Mouse (Mus musculus) forebrain, postnatal 0 days (tissue): Measurements from ENCODE around the gene Amn1. TPM values are rescaled to one million over a fixed set of nuclear protein-coding genes. Genes with fewer than 3 reads are reported as not detected.
"Not testable (repeated sequence)": the region's sequence is repeated elsewhere in the genome, so short reads cannot be mapped to it uniquely, and the experiment has no call there.

ENCODE experiments used
- ATAC-seq: fragments of 200-750 bp; cut with Nextera tagmentation; 2 replicates; pipeline ENCODE4 v1.8.0; 2017; ENCODE audit warnings: mild to moderate bottlenecking, moderate library complexity
- DNase-seq: peaks from one replicate; pipeline ENCODE4 v3.0.0-alpha.2; 2015
- H3K27ac ChIP-seq: fragments of 300-500 bp; sonication (generic); 2 replicates; pipeline ENCODE4 v1.5.1; 2014; ENCODE audit warnings: low read depth, mild to moderate bottlenecking, antibody characterized with exemption, low read length, moderate library complexity, mixed read lengths
- H3K27me3 ChIP-seq: fragments of 300-500 bp; sonication (generic); 2 replicates; pipeline ENCODE4 v1.6.1; 2014; ENCODE audit warnings: mild to moderate bottlenecking, low read length, mixed read lengths; ENCODE audit not compliant: insufficient read depth
- H3K36me3 ChIP-seq: fragments of 300-500 bp; sonication (generic); 2 replicates; pipeline ENCODE4 v1.6.1; 2014; ENCODE audit warnings: mild to moderate bottlenecking, moderate library complexity; ENCODE audit not compliant: insufficient read depth
- H3K4me1 ChIP-seq: fragments of 300-500 bp; sonication (generic); 2 replicates; pipeline ENCODE4 v1.6.1; 2014; ENCODE audit warnings: antibody characterized with exemption; ENCODE audit not compliant: insufficient read depth
- H3K4me2 ChIP-seq: fragments of 300-500 bp; sonication (generic); 2 replicates; pipeline ENCODE4 v1.6.1; 2014; ENCODE audit warnings: low read depth, mild to moderate bottlenecking, moderate library complexity
- H3K4me3 ChIP-seq: fragments of 300-500 bp; sonication (generic); 2 replicates; pipeline ENCODE4 v1.5.1; 2014; ENCODE audit warnings: low read depth, low read length, mixed read lengths
- H3K9ac ChIP-seq: fragments of 300-500 bp; sonication (generic); 2 replicates; pipeline ENCODE4 v1.6.1; 2014; ENCODE audit warnings: mild to moderate bottlenecking
- H3K9me3 ChIP-seq: fragments of 300-500 bp; sonication (generic); 2 replicates; pipeline ENCODE4 v1.6.1; 2016; ENCODE audit warnings: low read length
- CTCF ChIP-seq: sonication (generic); IDR thresholded peaks from 2 replicates; pipeline ENCODE4 v1.5.1; 2016; ENCODE audit warnings: antibody characterized with exemption, control low read depth, low read depth
- WGBS: fragments of 180-500 bp; shearing (Covaris S2); extraction: QIAGEN DNeasy Blood & Tissue Kit; methylation state at CpG from one replicate; pipeline ENCODE4 v1.1.7; 2014; 5-methylcytosine and 5-hydroxymethylcytosine counted together
- polyA plus RNA-seq: library from polyadenylated mRNA; unstranded; fragments of >200 nt; fragmentation: Nextera tagmentation; extraction: Ambion mirVana; gene quantifications from 2 replicates; pipeline ENCODE4 v1.2.1, GENCODE M21; 2015
- total RNA-seq: library from RNA; depleted of rRNA; stranded (reverse); fragments of >200 nt; gene quantifications from 2 replicates; pipeline ENCODE4 v1.2.3, GENCODE M21; 2014

The Amn1 gene
- total and polyA plus RNA-seq, 2 experiments from 2014 or later, result 64.8 to 101 TPM

- 31% methylated on average over 5 of the region's 5 CpGs for WGBS
- peak; percentile 77 for ATAC-seq
- peak; percentile 65 for TF ChIP-seq CTCF
Observed at GRCm38 (mm10) chr6:149132311-149133077, 56.0 kb downstream of the Amn1 start.

DNA sequence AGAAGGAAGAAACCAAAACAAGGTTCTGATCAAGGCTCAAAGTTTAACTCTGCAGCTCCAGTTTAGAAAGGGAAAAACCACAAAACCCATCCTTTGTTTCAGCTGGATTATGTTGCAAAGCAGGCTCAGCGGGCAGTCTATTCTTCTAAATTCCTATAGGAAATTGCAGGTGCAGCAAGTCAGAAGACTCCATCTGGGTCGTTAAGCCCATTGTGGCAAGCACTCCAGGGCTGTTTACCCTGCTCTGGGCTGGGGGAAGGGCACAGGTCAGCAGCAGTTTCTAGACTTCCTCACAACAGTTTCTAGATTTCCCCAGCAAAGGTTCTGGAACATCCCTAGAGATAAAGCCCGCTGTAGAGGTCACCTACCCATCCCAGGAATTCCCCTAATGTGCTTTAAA lies 57.4 kb downstream of the Amn1 start:
- no peak overlapping the region for H3K9ac ChIP-seq
- no peak for DNase-seq
- H3K4me3 ChIP-seq, result no peak overlapping the region
- ATAC-seq, result no peak
- H3K4me1 ChIP-seq, result no peaks in the 10 kb centered on the region
- H3K27ac ChIP-seq, result no peak overlapping the region
- H3K36me3 ChIP-seq, result no peaks in the 10 kb centered on the region
- H3K4me2 ChIP-seq, result no peak overlapping the region
- H3K27me3 ChIP-seq, result no peaks in the 10 kb centered on the region
- TF ChIP-seq CTCF, result no peak
- no peaks in the 10 kb centered on the region for H3K9me3 ChIP-seq
- 6% methylated on average over 3 of the region's 3 CpGs for WGBS

More at GRCm38 (mm10) chr6:149132311-149133077, 56.0 kb downstream of the Amn1 start:
- no peak overlapping the region for H3K4me3 ChIP-seq
- no peak overlapping the region for H3K9ac ChIP-seq
- H3K27me3 ChIP-seq, result no peaks in the 10 kb centered on the region
- H3K36me3 ChIP-seq, result no peaks in the 10 kb centered on the region
- no peaks in the 10 kb centered on the region for H3K9me3 ChIP-seq
- H3K4me1 ChIP-seq, result no peaks in the 10 kb centered on the region
- no peak overlapping the region for H3K27ac ChIP-seq
- H3K4me2 ChIP-seq, result no peak overlapping the region
- peak; percentile 71 for DNase-seq

- 78% methylated on average over 8 of the region's 8 CpGs for WGBS
- not testable (repeated sequence) for H3K4me3 ChIP-seq, H3K9me3 ChIP-seq, ATAC-seq, H3K4me2 ChIP-seq, H3K36me3 ChIP-seq, DNase-seq, H3K27me3 ChIP-seq, H3K27ac ChIP-seq, H3K4me1 ChIP-seq, H3K9ac ChIP-seq
Observed at GRCm38 (mm10) chr6:149129870-149130269, 58.6 kb downstream of the Amn1 start, which contains the start of gene Gm10203. TSS of gene Gm10203 (plus strand) at chr6:149130170.

DNA sequence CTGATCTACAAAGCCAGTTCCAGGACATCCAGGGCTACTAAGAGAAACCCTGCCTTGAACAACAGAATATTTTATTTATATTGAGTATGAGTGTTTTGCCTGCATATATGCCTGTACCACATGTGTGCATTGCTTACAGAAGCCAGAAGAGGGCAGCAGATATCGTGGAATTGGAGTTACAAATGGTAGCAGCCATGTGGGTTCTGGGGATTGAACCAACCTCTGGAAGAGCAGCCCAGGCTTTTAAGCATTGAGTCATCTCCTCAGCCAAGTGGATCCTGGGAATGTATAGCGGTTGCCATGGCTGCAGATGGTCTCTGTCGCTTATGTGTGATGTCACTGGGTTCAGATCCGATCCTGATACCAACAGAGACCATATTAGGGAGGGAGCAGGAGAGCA lies 61.8 kb downstream of the Amn1 start:
- H3K4me3 ChIP-seq, result no peak overlapping the region
- peak; percentile 18 for DNase-seq
- WGBS, result 63% methylated on average over 4 of the region's 4 CpGs
- no peaks in the 10 kb centered on the region for H3K27me3 ChIP-seq
- H3K4me1 ChIP-seq, result no peaks in the 10 kb centered on the region
- no peaks in the 10 kb centered on the region for H3K36me3 ChIP-seq
- no peak overlapping the region for H3K4me2 ChIP-seq
- H3K9ac ChIP-seq, result no peak overlapping the region
- peak; percentile 47 for TF ChIP-seq CTCF
- ATAC-seq, result peak; percentile 40; the same call in 1 of the 2 replicates
- no peaks in the 10 kb centered on the region for H3K9me3 ChIP-seq
- H3K27ac ChIP-seq, result no peak overlapping the region

DNA sequence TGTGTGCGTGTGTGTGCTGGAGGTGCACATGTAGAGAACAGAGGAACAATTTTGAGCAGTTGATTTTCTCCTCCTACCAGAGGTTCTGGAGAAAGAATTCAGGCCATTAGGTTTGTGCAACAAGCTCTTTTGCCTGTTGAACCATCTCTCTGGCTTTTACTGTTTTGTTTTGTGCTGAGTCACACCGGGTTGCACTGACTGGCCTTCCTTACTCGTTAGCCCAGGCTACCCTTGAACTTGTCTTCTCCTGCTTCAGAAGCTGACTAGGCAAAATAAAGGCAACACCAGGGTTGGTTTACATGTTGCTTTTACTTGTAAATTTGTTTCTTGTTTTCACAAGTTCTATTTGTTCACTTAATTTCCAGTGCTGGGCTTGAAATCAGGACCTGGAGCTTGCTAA lies 65.5 kb downstream of the Amn1 start:
- WGBS, result 83% methylated on average over 3 of the region's 3 CpGs
- Histone ChIP-seq H3K36me3 (no peaks in the 10 kb centered on the region), H3K9ac (no peak overlapping the region), H3K27ac (no peak overlapping the region), H3K4me1 (no peaks in the 10 kb centered on the region), H3K4me2 (no peak overlapping the region), H3K27me3 (no peaks in the 10 kb centered on the region), H3K9me3 (no peaks in the 10 kb centered on the region), H3K4me3 (no peak overlapping the region)
- no peak for TF ChIP-seq CTCF
- ATAC-seq (no peak), DNase-seq (no peak)

GRCm38 (mm10) chr6:149119853-149120252 lies 68.7 kb downstream of the Amn1 start:
- no peak overlapping the region for H3K9ac ChIP-seq
- H3K4me2 ChIP-seq, result no peak overlapping the region
- DNase-seq (peak; percentile 84), ATAC-seq (peak; percentile 83)
- no peaks in the 10 kb centered on the region for H3K9me3 ChIP-seq
- H3K27me3 ChIP-seq, result no peaks in the 10 kb centered on the region
- H3K4me1 ChIP-seq, result no peaks in the 10 kb centered on the region
- H3K36me3 ChIP-seq, result no peaks in the 10 kb centered on the region
- peak; percentile 83 for TF ChIP-seq CTCF
- WGBS, result 39% methylated on average over 2 of the region's 2 CpGs
- no peak overlapping the region for H3K27ac ChIP-seq
- H3K4me3 ChIP-seq, result no peak overlapping the region

DNA sequence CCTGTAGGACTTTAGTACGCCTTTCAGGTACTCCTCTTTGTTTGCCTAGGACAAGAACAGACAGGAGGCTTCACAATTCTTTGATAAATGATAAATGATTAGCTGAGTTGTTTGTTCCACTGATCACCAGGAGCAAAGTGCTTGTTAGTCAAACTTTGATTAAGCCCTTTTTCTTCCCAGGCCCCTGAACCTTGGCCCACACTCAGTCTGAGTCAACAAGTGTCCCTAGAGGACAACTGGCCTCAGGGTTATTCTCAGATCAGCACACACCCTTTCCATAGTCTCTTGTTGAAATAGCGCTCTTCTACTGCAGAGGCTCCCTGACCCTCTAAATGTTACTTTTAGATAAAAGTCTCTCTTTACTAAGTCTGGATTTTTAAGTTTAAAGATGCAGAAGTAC lies 69.6 kb downstream of the Amn1 start:
- Histone ChIP-seq H3K9ac (no peak overlapping the region), H3K4me1 (no peaks in the 10 kb centered on the region), H3K27me3 (no peaks in the 10 kb centered on the region), H3K4me3 (no peak overlapping the region), H3K4me2 (no peak overlapping the region), H3K9me3 (no peaks in the 10 kb centered on the region), H3K36me3 (no peaks in the 10 kb centered on the region), H3K27ac (no peak overlapping the region)
- TF ChIP-seq CTCF, result no peak
- WGBS, result 73% methylated on average over 2 of the region's 2 CpGs
- ATAC-seq (no peak), DNase-seq (no peak)
